Mouse (Mus musculus): ENCODE measurements around the gene Tecr.

Gene Tecr

DNA sequence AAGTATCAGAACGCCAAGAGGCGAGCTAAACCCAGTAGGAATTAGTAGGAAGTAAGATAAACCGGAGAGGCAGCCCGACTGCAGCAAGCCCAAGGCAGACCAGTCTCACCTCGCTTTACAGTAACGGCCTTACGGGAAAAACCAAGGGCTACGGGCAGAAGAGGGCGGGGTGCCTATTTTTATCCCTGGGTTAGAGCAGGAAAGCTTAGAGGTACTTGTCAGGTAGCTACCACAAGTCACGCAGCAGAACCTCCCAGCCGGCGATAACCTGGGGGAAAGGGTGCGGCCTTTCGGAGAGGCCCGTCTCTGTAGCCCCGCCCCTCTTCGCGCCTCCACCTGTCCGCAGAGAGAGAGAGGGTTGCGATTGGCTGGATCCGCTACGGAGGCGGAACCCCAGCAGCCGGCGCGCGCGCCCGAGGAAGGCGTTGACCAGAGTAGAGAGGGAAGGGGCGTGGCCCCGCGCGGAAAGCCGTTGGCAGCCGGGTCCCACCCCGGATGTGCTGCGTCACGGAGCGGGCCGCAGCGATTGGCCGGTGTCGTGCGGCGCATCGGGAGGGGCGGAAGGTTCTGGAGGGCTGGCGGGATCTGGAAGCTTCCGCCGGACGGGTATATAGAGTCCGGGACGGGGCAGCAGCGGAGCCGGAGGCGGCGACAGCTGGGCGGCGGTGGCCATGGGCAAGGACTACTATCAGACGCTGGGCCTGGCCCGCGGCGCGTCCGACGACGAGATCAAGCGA lies at the start of gene Tecr, which contains the start of gene Dnajb1:
Gene Tecr (minus strand): TSS at position 311 of the 737 bp plus-strand sequence.
Gene Dnajb1 (plus strand): TSS at position 533 of the 737 bp plus-strand sequence.
- peak; percentile 100 for DNase-seq (ENCODE audit: low spot score)

- DNase-seq (ENCODE audit: low spot score) = no peak
Measured at GRCm38 (mm10) chr8:83656484-83657246, 48.9 kb upstream of the Tecr start.

- no peak for DNase-seq (ENCODE audit: low spot score)
Measured at GRCm38 (mm10) chr8:83656043-83656442, 48.3 kb upstream of the Tecr start.

DNA sequence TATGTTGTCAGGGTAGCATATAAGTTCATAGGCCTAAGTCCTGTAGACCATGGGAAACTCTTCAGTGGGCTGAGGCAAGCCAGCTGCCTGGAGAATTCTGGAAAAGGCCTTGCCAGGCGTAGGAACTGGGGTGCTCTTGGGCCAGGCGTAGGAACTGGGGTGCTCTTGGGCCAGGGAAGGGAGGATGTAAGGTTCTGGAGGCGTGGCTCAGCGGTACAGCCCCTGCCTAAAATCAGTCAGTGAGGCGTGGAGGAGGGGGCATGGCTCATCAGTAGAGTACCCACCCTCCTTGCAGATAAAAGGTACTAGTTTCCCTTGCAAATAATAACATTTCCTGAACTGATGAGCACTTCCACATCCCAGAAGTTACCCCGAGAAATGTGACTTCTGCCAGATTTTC lies 47.0 kb upstream of the Tecr start:
- no peak for DNase-seq (ENCODE audit: low spot score)

- DNase-seq (ENCODE audit: low spot score) = no peak
Measured at GRCm38 (mm10) chr8:83653662-83654017, 45.9 kb upstream of the Tecr start.

- DNase-seq (ENCODE audit: low spot score) = no peak
Measured at GRCm38 (mm10) chr8:83652744-83653661, 45.2 kb upstream of the Tecr start.

DNA sequence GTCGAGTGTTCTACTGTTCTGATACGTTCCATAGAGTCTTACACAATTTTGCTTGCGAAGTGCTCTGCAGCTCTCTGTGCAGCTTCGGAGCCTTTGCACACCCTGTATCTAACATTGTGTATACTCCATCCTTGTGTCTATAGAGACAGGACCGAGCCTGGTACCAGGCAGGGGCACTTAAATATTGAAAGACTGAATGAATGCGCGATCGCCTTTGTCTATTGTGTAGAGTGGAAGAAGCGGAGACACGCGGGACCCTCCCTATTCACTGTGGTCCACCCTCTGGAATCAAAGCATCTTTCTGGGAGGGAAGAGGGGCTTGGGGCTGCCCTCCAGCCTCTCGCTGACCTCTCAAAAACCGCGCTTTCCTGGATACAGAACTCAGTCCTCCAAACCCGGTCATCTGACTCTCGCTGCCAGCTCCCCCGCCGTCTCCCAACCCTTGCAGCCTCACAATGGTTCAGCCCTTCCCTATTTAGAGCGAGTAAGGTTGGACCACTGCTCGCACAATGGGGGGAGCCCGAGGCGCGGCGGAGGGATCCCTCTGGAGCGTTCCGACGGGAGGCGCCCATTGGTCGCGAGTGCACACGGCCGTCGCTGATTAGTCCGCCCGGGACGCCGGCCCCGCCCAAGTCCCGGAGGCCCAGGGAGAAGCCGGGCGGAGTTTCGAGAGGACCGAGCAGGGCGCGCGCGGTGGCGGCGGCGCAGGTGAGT lies 44.4 kb upstream of the Tecr start, which contains the start of gene Gipc1:
Gene Gipc1 (plus strand): TSS at position 648 of the 714 bp plus-strand sequence.
- peak; percentile 97 for DNase-seq (ENCODE audit: low spot score)

GRCm38 (mm10) chr8:83649699-83650098 lies 41.9 kb upstream of the Tecr start:
- DNase-seq (ENCODE audit: low spot score) = no peak

DNA sequence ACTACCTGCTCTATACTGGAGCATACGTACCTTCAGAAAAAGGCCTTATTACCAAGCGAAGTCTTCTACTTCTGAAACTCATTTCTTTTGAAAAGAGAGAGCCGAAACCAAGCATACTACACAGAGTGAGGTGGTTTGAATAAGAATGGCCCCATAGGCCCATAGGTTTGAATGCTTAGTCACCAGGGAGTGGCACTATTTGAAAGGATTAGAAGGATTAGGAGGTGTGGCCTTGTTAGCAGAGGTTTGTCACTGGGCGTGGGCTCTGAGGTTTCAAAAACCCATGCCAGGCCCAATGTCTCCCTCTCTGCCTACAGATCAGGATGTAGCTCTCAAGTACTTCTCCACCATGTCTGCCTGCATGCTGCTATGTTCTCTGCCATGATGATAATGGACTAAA lies 40.3 kb upstream of the Tecr start:
- no peak for DNase-seq (ENCODE audit: low spot score)

DNA sequence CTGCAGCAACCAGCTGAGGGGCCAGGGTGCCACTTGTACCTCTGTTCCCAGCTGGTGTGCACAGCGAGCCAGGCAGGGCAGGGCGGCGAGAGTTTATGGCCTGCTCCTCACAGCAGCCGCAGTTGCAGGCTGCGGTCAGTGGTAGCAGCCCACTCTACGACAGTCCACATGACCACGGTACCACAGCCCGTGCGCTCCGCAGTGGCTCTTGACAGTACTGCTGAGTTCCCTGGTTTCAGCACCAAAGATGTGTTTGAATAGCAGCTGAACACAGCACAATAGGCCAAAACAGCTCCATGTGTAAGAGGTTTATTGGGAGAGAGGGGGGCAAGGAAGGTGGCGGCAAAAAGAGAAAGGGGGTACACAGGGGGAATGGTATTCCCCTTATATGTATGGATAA lies 39.7 kb upstream of the Tecr start:
- no peak for DNase-seq (ENCODE audit: low spot score)

GRCm38 (mm10) chr8:83639649-83640048 lies 31.9 kb upstream of the Tecr start:
- DNase-seq (ENCODE audit: low spot score) = no peak

- no peak for DNase-seq (ENCODE audit: low spot score)
Measured at GRCm38 (mm10) chr8:83638856-83639255, 31.1 kb upstream of the Tecr start.

DNA sequence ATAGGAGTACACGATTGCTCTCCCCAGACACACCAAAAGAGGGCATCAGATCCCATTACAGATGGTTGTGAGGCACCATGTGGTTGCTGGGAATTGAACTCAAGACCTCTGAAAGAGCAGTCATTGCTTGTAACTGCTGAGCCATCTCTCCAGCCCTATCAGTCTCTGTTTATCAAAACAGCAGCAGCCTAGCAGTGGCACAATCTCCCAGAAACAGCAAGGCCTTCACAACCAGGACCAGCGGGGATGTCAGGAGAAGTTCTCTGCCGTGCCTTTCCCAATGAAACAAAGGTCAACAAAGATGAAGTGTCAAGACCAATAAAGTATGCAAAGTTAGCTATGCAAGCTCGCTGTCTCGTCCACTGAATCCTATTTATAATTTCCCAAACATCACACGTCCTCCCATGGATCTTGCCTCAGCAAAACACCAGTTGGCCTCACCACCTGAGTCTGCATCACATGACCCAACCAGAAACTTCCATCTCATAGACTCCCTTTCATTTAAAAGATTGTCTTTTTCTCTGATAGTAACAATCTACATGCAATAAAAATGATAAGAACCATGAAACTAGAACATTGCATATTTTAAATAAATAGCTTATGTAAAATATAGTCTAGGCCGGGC lies 24.4 kb upstream of the Tecr start:
- DNase-seq (ENCODE audit: low spot score) = no peak

DNA sequence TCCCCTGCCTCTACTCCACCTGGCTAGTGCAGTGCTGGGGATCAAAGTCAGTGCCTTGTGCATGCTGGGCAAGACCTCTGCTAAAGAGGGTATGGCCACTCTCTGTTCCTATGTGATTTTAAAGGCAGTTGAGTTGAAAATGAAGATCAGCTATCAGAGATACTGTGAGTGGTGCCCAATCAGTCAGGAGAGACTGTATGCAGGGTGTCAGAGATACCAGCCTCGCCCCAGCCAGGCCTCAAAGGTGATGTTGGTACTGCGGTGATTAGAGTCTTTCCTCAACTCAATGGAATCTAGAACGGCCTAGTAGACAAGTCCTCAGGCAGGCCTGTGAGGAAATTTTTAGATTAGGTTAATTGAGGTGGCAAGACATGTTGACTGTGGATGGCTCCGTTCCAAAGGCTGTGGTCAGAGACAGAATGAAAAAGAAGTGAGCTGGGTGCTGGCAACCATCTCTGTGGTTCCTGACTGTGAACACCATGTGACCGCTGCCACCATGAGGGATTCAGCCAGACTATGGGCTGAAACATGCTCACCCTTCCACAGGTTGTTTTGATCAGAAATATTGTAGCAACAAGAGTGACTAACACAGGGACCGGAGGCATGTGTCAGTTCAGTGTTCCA lies 18.0 kb upstream of the Tecr start:
- DNase-seq (ENCODE audit: low spot score) = no peak

- no peak for DNase-seq (ENCODE audit: low spot score)
Measured at GRCm38 (mm10) chr8:83624739-83625138, 17.0 kb upstream of the Tecr start.

- DNase-seq (ENCODE audit: low spot score) = no peak
Measured at GRCm38 (mm10) chr8:83623549-83623948, 15.8 kb upstream of the Tecr start.

GRCm38 (mm10) chr8:83622389-83622989 lies 14.7 kb upstream of the Tecr start:
- peak; percentile 95 for DNase-seq (ENCODE audit: low spot score)

GRCm38 (mm10) chr8:83621691-83622388 lies 14.1 kb upstream of the Tecr start:
- no peak for DNase-seq (ENCODE audit: low spot score)

GRCm38 (mm10) chr8:83619568-83620285 lies 12.0 kb upstream of the Tecr start:
- no peak for DNase-seq (ENCODE audit: low spot score)

Measured in layer of hippocampus, adult 11-12 months (tissue).